Mouse (Mus musculus): ENCODE results near the gene Hagh. TPM values are rescaled to one million over a fixed set of nuclear protein-coding genes. Genes with fewer than 3 reads are reported as not detected.
A peak's percentile ranks its signal among the peaks of the same experiment; 100 is the strongest.

Hagh gene
- polyA plus RNA-seq, 1 experiment from 2014 or later = 27.7 TPM

DNA sequence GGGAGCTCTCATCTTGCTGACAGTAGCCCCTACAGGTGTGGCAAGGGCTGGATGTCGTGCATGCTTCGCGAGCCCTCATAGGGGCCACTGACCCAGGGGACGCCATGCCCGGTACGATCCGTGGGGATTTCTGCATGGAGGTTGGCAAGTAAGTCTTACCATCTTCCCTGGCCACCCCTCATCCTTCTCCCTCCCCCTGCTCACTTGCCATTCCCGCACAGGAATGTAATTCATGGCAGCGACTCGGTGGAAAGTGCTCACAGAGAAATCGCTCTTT lies 57.0 kb downstream of the Hagh start:
- Histone ChIP-seq H3K27ac (no peak overlapping the region), H3K79me2 (ENCODE audit: inconsistent target) (peaks cover 22% of the 10 kb centered on the region; the same call in 1 of the 2 replicates), H3K36me3 (ENCODE audit: inconsistent target) (peaks cover 54% of the 10 kb centered on the region), H3K4me3 (ENCODE audit: inconsistent target) (peak overlapping the region; percentile 88)
- WGBS (ENCODE audit: missing documents) = 61% methylated on average over 11 of the region's 11 CpGs

DNA sequence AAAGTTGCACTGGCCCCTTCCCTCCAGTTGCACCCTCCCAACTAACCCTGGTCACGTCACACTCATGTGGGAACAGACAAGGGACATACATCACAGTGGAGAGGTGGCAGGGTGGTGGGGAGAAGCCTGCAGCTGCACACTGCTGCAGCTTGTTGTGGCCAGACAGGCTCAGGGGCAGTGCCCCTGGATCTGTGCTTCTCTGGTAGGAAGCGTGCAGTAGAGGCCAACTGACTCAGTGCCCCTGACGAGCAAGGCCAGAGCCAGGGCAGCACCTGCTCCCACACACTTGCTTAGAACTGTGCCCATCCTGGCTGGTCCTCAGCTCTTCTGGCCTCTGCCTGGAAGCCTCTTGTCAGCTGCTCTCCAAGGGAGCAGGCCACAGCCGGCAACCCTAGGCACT lies 57.7 kb downstream of the Hagh start:
- H3K36me3 ChIP-seq (ENCODE audit: inconsistent target) = peaks cover 54% of the 10 kb centered on the region
- 95% methylated on average over 4 of the region's 4 CpGs for WGBS (ENCODE audit: missing documents)
- peaks cover 22% of the 10 kb centered on the region; the same call in 1 of the 2 replicates for H3K79me2 ChIP-seq (ENCODE audit: inconsistent target)
- no peak overlapping the region for H3K4me3 ChIP-seq (ENCODE audit: inconsistent target)
- no peak overlapping the region for H3K27ac ChIP-seq

DNA sequence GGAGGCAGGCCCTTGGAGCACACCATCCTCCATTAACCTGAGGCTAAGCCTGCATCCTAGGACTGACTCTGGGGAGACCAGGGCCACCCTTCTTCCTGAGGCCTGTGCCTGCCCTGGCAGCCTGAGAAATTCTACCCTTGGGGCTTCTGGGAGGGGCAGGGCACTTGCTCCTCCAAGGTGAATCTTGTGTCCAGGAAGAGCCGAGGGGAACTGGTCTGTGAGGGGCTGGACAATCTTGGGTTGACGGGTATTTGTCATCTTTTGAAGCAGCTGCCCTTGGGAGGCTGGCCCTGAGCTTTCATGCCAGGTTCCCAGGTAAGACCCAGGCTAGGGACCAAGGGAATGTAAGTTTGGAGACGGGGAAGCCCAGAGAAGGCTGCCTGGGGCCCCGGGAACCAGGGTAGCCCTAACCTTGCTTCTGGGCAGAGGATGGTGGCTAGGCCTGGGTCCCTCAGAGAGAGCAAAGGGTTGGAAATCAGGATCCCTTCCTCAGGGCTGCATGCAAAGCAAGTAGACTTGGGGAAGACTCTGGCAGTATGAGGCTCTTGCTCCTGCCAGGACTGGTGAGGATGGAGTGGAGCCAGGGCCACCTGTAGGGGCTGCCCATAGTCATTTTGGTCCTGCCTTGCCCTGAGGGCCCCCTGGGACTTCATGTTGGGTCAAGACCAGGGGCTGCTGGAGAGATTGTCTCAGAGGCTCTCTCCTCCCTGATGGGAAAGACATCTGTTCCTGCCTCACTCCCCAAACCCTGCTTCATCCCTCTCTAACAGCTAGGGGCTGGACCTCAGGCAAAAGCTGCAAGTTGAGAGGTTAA lies 58.3 kb downstream of the Hagh start:
- WGBS (ENCODE audit: missing documents) = 91% methylated on average over 4 of the region's 4 CpGs
- peaks cover 20% of the 10 kb centered on the region; the same call in 1 of the 2 replicates for H3K79me2 ChIP-seq (ENCODE audit: inconsistent target)
- H3K36me3 ChIP-seq (ENCODE audit: inconsistent target) = peaks cover 54% of the 10 kb centered on the region
- no peak overlapping the region for H3K4me3 ChIP-seq (ENCODE audit: inconsistent target)
- no peak overlapping the region for H3K27ac ChIP-seq

DNA sequence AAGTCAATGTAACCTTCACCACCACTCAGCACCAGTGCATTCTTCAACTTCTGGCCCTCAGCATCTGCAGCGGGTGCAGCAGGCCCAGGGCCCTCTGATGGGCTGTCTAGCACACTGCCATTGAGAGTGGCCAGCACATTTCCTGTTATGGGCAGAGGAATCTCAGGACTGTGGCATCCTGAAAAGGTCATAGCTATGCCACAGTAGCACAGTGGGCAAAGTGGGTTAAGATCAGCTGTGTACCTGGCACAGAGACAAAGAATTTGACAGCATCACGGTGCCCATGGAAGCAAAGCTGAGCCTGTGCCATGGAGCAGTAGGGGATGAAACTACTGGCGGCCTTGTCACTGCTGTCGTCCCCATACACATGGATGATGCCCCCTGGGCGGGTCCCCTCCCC lies 59.2 kb downstream of the Hagh start:
- Histone ChIP-seq H3K79me2 (ENCODE audit: inconsistent target) (peaks cover 11% of the 10 kb centered on the region; the same call in 1 of the 2 replicates), H3K27ac (no peak overlapping the region), H3K36me3 (ENCODE audit: inconsistent target) (peaks cover 60% of the 10 kb centered on the region), H3K4me3 (ENCODE audit: inconsistent target) (no peak overlapping the region)
- WGBS (ENCODE audit: missing documents) = 92% methylated on average over 5 of the region's 5 CpGs

DNA sequence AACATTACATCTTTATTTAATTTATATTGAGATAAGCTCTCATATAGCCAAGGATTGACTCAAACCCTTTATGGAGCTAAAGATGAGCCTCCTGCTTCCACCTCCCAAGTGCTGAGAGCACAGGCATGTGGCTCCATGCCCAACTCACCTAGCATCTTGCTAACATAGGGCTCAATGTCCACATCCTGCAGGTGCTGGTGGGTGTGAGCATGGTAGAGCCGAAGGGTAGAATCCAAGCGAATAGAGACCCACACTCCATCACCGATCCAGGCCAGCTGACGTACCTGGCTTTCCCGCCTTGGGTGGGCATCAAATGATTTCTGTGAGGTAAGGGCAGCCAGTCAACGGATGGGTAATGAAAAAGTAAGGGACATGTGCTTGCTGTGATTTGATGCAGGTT lies 60.1 kb downstream of the Hagh start:
- no peak overlapping the region for H3K27ac ChIP-seq
- WGBS (ENCODE audit: missing documents) = 93% methylated on average over 5 of the region's 6 CpGs
- H3K79me2 ChIP-seq (ENCODE audit: inconsistent target) = peaks cover 5% of the 10 kb centered on the region; the same call in 1 of the 2 replicates
- peaks cover 68% of the 10 kb centered on the region for H3K36me3 ChIP-seq (ENCODE audit: inconsistent target)
- no peak overlapping the region for H3K4me3 ChIP-seq (ENCODE audit: inconsistent target)

DNA sequence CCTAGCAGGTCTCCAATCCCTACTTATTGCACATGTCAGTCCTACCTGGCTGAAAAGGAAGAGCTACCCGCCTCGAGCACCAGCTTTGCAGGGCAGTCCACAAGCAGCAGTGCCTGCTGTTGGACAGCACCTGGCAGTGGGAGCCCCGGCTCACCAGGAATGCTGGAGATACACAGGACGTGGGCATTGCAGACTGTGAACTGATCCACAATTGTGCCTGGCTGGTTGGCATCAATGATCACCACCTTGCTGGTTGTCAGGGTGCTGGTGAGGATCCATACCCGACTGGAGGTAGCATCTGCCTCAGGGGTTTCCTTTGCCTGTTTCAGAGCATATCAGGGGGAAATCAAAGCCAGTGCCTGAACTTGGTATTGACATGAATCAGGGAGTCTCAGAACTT lies 62.2 kb downstream of the Hagh start:
- WGBS (ENCODE audit: missing documents) = 95% methylated on average over 5 of the region's 5 CpGs
- Histone ChIP-seq H3K4me3 (ENCODE audit: inconsistent target) (no peak overlapping the region), H3K27ac (no peak overlapping the region), H3K79me2 (ENCODE audit: inconsistent target) (no peaks in the 10 kb centered on the region), H3K36me3 (ENCODE audit: inconsistent target) (peaks cover 90% of the 10 kb centered on the region)

DNA sequence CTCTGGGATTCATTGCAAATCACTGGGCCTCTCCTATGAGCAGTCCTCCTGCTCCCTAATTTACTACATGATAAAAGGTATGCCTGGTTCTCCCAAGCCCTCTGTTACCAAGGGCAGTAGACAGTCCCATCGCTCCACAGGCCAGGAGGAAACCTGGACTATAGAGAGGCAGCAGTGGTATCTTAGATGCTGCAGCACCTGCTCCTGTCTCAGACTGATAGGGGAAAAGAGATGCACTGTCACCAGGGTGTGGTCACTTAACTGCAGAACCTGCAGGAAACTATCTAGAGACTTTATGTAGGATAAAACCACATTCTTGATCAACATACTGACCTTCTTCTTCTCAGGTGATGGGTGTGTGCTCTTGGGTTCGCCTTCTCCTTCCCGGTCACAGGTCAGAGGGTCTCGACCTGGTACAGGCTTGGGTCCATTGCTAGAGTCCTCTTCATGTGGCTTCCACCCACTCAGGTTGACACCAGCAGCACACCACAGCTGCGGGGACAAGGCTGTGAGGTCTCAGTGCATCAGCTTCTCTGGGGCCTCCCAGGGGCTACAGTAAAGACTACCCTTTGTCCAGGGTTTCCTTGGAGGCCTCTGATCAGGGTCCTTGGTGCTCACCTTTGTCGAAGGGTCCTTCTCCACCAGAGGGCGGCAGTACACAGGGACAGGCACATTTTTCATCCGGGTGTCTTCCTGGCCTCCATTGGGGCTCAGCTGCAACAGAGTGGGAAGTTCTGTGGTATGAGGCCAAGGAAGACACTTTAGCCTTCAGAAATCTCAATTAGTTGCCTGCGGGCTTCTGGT lies 62.9 kb downstream of the Hagh start:
- peaks cover 97% of the 10 kb centered on the region for H3K36me3 ChIP-seq (ENCODE audit: inconsistent target)
- H3K79me2 ChIP-seq (ENCODE audit: inconsistent target) = no peaks in the 10 kb centered on the region
- H3K27ac ChIP-seq = no peak overlapping the region
- no peak overlapping the region for H3K4me3 ChIP-seq (ENCODE audit: inconsistent target)
- 75% methylated on average over 9 of the region's 9 CpGs for WGBS (ENCODE audit: missing documents)

DNA sequence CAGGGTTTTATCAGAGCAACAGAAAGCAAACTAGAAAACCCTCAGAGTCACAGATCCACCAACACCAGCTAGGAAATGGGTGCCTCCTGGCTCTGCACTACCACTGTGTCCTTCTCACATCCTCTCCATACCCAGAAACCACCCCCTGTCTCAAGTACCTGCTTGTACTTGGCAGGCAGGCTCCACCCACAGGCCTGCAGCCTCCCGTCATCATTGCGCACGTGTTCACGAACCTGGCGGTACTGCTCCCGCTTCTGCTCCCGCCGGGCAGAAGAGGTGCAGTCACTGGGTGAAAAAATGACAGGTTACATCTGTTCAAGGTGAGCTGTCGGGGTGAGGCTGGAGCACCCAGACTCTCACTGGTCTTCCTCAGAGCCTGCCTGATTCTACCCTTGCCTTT lies 63.8 kb downstream of the Hagh start:
- no peaks in the 10 kb centered on the region for H3K79me2 ChIP-seq (ENCODE audit: inconsistent target)
- no peak overlapping the region for H3K27ac ChIP-seq
- H3K36me3 ChIP-seq (ENCODE audit: inconsistent target) = peaks cover 100% of the 10 kb centered on the region
- no peak overlapping the region for H3K4me3 ChIP-seq (ENCODE audit: inconsistent target)
- 93% methylated on average over 9 of the region's 9 CpGs for WGBS (ENCODE audit: missing documents)

DNA sequence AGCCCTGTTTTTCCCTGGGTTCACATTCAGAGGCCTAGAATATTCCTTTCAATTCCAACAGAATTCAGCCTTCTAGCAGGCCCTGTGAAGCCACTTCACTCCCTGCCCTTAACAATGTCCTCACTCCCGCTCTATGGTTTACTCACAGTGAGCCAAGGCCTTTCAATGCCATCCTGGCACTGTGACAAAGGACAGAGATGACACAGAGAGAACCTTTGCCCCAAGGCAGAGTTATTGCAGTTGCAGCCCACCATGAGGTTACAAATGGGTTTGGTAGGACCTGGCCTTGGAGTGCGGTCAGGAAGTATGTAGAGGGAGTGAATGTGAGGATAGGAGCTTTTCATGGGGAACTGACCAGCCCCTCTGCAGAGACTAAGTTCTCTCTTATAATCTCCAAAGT lies 67.6 kb downstream of the Hagh start:
- WGBS (ENCODE audit: missing documents) = 90% methylated on average over 2 of the region's 2 CpGs
- H3K36me3 ChIP-seq (ENCODE audit: inconsistent target) = peaks cover 97% of the 10 kb centered on the region
- no peaks in the 10 kb centered on the region for H3K79me2 ChIP-seq (ENCODE audit: inconsistent target)
- no peak overlapping the region for H3K4me3 ChIP-seq (ENCODE audit: inconsistent target)
- H3K27ac ChIP-seq = no peak overlapping the region

DNA sequence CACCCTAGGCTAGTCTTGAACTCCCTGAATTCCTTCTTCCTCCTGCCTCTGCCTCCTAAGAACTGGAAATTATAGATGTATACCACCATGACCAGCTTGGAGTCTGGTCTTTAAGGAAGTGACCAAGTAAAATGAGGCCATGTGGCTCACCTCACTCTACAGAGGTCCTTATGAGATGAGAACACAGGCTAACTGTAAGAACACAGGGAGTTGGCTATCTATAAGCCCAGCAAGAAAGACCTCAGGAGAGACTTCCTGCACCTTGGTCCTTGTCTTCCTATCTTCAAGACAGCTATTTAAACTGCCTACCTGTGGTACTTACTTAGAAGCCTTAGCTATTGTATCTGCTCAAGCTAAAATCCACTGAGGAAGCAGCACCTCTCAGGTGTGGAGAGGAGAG lies 74.0 kb downstream of the Hagh start:
- no peak overlapping the region for H3K4me3 ChIP-seq (ENCODE audit: inconsistent target)

More for the DNA sequence above, 74.0 kb downstream of the Hagh start:
- no peak overlapping the region for H3K27ac ChIP-seq
- peaks cover 97% of the 10 kb centered on the region for H3K36me3 ChIP-seq (ENCODE audit: inconsistent target)
- no peaks in the 10 kb centered on the region for H3K79me2 ChIP-seq (ENCODE audit: inconsistent target)

Other genes with a start within 250 kb of the Hagh start
- gene Tsc2, start 207.5 kb upstream of the Hagh start, polyA plus RNA-seq (2018) = 33.7 to 43.4 TPM (median 35.5 TPM) in 3 replicates
- gene Nthl1, start 207.5 kb upstream of the Hagh start, polyA plus RNA-seq (2018) = 3.1 to 5.8 TPM (median 3.7 TPM) in 3 replicates
- gene Slc9a3r2, start 189.8 kb upstream of the Hagh start, polyA plus RNA-seq (2018) = 0.15 TPM in 1 of 3 replicates, not detected in the others
- gene Npw, start 181.7 kb upstream of the Hagh start, polyA plus RNA-seq (2018) = not detected in 3 replicates
- 8.0 to 14.3 TPM (median 12.2 TPM) in 3 replicates for gene Zfp598, start 170.5 kb upstream of the Hagh start, polyA plus RNA-seq (2018)
- gene Syngr3, start 150.2 kb upstream of the Hagh start, polyA plus RNA-seq (2018) = 0.14 to 0.76 TPM (median 0.19 TPM) in 3 replicates
- gene Gfer, start 144.0 kb upstream of the Hagh start, polyA plus RNA-seq (2018) = 16.2 to 28.0 TPM (median 20.3 TPM) in 3 replicates
- gene Noxo1, start 143.9 kb upstream of the Hagh start, polyA plus RNA-seq (2018) = 0.50 to 3.8 TPM (median 0.72 TPM) in 3 replicates
- 10.6 to 22.6 TPM (median 18.7 TPM) in 3 replicates for gene Tbl3, start 132.5 kb upstream of the Hagh start, polyA plus RNA-seq (2018)
- gene Rnf151, start 122.1 kb upstream of the Hagh start, polyA plus RNA-seq (2018) = not detected in 3 replicates
- 612 to 1,759 TPM (median 1,226 TPM) in 3 replicates for gene Rps2, start 122.0 kb upstream of the Hagh start, polyA plus RNA-seq (2018)
- gene Ndufb10, start 115.7 kb upstream of the Hagh start, polyA plus RNA-seq (2018) = 128 to 178 TPM (median 156 TPM) in 3 replicates
- not detected in 3 replicates for gene Rpl3l, start 112.3 kb upstream of the Hagh start, polyA plus RNA-seq (2018)
- 145 to 266 TPM (median 156 TPM) in 3 replicates for gene Msrb1, start 103.5 kb upstream of the Hagh start, polyA plus RNA-seq (2018)
- gene Hs3st6, start 87.2 kb upstream of the Hagh start, polyA plus RNA-seq (2018) = not detected in 3 replicates
- not detected in 3 replicates for gene Meiob, start 35.9 kb upstream of the Hagh start, polyA plus RNA-seq (2018)
- 6.7 to 11.2 TPM (median 10.4 TPM) in 3 replicates for gene Fahd1, start 10.2 kb downstream of the Hagh start, polyA plus RNA-seq (2018)
- gene Igfals, start 25.9 kb downstream of the Hagh start, polyA plus RNA-seq (2018) = not detected in 3 replicates
- gene Nubp2, start 46.2 kb downstream of the Hagh start, polyA plus RNA-seq (2018) = 22.4 to 61.4 TPM (median 44.7 TPM) in 3 replicates
- gene Spsb3, start 46.5 kb downstream of the Hagh start, polyA plus RNA-seq (2018) = 17.0 to 23.2 TPM (median 18.9 TPM) in 3 replicates
- gene Eme2, start 54.9 kb downstream of the Hagh start, polyA plus RNA-seq (2018) = 4.6 to 7.3 TPM (median 7.2 TPM) in 3 replicates
- 22.2 to 58.4 TPM (median 43.9 TPM) in 3 replicates for gene Mrps34, start 55.0 kb downstream of the Hagh start, polyA plus RNA-seq (2018)
- gene Nme3, start 56.4 kb downstream of the Hagh start, polyA plus RNA-seq (2018) = 8.8 to 36.2 TPM (median 19.0 TPM) in 3 replicates
- gene Mapk8ip3, start 96.8 kb downstream of the Hagh start, polyA plus RNA-seq (2018) = 14.8 to 33.6 TPM (median 23.5 TPM) in 3 replicates
- 22.2 to 58.8 TPM (median 31.5 TPM) in 3 replicates for gene Jpt2, start 120.5 kb downstream of the Hagh start, polyA plus RNA-seq (2018)
- 6.7 to 8.9 TPM (median 7.8 TPM) in 3 replicates for gene Cramp1l, start 175.6 kb downstream of the Hagh start, polyA plus RNA-seq (2018)
- gene Ift140, start 175.9 kb downstream of the Hagh start, polyA plus RNA-seq (2018) = 5.9 to 8.6 TPM (median 6.8 TPM) in 3 replicates
- not detected in 3 replicates for gene Tmem204, start 243.4 kb downstream of the Hagh start, polyA plus RNA-seq (2018)